Mouse (Mus musculus) thymus, adult 2 months (tissue): Measurements from ENCODE around the gene Trir.

Experiments
- CTCF ChIP-seq: fragments of 200-500 bp; IDR thresholded peaks from 2 replicates; pipeline ENCODE4 v1.5.1; 2012; ENCODE audit warnings: mild to moderate bottlenecking, control low read depth, low read length, moderate library complexity, borderline replicate concordance; ENCODE audit not compliant: control insufficient read depth, poor library complexity, insufficient read depth; ENCODE audit errors: extremely low read depth
- POLR2A ChIP-seq: fragments of 200-500 bp; IDR thresholded peaks from 2 replicates; pipeline ENCODE4 v1.6.1; 2012; ENCODE audit warnings: mild to moderate bottlenecking, low read length, control low read depth, moderate library complexity; ENCODE audit not compliant: control insufficient read depth, poor library complexity, insufficient read depth; ENCODE audit errors: extremely low read depth

GRCm38 (mm10) chr8:85033867-85034266 is 7.2 kb downstream of the Trir start:
- TF ChIP-seq CTCF (no peak), POLR2A (no peak)
